Mouse (Mus musculus): Measurements from ENCODE around the gene B3gnt8. TPM values are rescaled to one million over a fixed set of nuclear protein-coding genes. Genes with fewer than 3 reads are reported as not detected.
"Not testable (repeated sequence)": the region's sequence is repeated elsewhere in the genome, so short reads cannot be mapped to it uniquely, and the experiment has no call there.

Gene B3gnt8
- 1 to 10 TPM in 1 of 2 experiments, under 1 TPM in 1; 0.61 to 1.3 TPM for total RNA-seq (2021)
- long read RNA-seq, partial matches to known transcripts: 0 of 1 reads
- long read RNA-seq, other reads (novel, unspliced or antisense): 0 of 1 reads

GRCm38 (mm10) chr7:25626509-25627430 is at the start of gene B3gnt8:
Gene B3gnt8 (plus strand): TSS chr7:25626654.
- no peak for DNase-seq (ENCODE audit: low spot score in 2 of 2)

- not testable (repeated sequence) for DNase-seq (ENCODE audit: low spot score in 2 of 2)
Observed at GRCm38 (mm10) chr7:25576793-25577437, 49.5 kb upstream of the B3gnt8 start.

DNA sequence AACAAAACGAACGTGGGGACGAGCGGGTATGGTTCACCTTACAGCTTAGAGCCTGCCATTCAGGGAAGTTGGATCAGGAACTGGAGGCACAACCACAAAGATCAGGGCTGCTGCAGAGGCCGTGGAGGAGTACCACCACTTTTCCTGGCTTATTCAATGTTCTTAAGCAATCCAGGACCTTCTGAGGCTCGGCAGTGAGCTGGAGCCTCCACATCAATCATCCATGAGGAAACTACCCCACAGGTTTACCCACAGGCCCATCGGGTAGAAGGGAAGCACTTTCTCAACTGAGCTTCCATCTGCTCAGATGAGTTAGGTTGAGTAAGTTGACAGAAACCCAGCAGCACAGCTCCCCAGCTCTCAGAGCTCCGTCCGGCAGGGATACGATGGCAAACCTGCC is 47.0 kb upstream of the B3gnt8 start:
- no peak for DNase-seq (ENCODE audit: low spot score in 2 of 2)

DNA sequence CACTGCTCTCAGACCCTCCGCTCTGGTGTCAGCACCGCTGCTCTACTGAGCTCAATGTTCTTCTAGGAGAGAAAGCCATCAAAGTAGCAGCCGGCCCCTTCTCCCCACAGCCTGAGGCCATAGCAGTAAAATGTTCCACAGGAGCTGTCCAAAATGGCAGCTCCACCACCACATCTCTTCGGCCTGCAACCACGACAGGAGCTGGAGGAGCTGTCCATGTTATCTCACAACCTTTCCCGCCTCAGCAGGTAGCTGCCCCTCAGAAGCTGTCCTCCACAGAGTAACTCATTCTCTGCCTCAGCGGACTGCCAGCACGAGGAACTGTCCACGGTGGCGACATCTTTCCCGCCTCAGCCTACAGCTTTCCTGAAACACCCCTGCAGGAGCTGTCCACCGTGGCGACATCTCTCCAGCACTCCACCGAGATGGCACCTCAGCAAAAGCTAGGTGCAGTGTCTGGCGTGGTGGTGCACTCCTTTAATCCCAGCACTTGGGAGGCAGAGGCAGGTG is 44.1 kb upstream of the B3gnt8 start:
- no peak for DNase-seq (ENCODE audit: low spot score in 2 of 2)

DNA sequence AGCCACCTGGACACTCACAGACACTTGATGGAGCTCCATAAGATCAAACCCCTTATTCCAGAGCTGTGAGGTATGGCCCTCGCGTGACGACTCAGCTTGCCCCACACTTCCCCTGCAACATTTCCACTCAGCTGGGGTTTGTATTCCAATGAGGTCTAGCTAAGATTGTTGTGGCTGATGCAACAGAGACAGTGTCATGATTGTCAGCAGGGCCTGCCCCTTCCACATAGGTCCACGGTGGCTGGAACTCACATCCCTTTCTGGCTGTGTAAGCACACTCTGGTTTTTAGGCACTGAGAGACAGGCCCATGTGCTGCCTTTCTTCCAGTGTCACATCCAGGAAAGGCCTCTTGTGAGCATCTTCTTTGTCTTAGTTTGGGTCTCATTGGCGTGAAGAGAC is 41.8 kb upstream of the B3gnt8 start:
- no peak for DNase-seq (ENCODE audit: low spot score in 2 of 2)

DNA sequence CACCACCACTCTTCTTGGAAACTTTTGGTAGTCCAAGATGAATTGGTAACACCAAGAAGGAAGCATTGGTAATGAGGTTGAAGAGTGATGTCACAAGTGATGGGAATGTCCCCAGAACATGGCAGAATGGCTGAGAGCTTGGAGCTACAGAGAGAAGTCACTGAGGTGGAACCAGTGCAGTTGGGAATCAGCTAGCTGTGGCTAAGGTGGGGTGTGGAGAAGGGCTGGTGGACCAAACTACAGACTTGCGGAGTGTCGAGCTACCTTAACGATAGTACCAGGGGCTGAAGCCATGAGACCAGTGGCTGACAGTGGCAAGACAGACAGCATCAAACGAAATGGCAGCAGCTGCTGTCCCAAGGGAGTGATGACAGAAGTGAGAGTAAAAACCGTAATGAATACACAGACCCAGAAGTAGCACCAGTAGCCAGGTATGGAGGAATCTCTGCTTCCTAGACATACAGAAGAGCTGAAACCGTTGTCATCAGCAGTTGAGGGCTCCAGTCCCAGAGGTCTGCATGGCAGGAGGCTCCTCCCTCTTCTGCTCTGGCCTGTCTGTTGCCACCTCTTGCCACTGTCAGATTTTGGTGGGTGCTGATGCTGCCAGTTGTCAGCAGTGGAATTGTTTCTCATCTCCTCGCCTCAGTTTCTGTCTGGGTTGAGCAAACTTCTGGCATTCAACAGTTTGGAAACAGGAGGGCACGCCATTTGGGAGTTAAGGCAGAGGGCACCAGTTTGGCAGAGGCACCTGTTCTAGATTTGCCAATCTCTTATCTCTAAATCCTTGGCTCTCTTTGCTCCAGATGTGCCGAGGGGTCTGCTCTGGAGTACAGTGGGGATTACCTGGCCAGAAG is 40.9 kb upstream of the B3gnt8 start:
- no peak for DNase-seq (ENCODE audit: low spot score in 2 of 2)

DNA sequence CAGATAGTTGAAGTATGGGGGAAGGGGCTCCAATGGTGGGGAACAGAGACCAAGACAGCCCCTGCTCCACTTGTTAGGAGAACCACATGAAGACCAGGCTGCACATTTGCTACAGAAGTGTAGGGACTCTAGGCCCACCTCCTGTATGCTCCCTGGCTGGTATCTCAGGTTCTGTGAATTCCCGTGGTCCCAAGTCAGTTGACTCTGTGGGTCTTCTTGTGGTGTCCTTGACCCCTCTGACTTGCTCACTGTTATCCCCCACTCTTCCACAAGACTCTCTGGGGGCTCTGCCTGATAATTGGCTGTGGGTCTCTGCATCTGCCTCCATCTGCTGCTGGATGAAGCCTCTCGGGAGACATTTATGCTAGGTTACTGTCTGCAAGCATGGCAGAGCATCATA is 35.2 kb upstream of the B3gnt8 start:
- no peak for DNase-seq (ENCODE audit: low spot score in 2 of 2)

GRCm38 (mm10) chr7:25593859-25594258 is 32.6 kb upstream of the B3gnt8 start:
- DNase-seq (ENCODE audit: low spot score in 2 of 2): no peak

DNA sequence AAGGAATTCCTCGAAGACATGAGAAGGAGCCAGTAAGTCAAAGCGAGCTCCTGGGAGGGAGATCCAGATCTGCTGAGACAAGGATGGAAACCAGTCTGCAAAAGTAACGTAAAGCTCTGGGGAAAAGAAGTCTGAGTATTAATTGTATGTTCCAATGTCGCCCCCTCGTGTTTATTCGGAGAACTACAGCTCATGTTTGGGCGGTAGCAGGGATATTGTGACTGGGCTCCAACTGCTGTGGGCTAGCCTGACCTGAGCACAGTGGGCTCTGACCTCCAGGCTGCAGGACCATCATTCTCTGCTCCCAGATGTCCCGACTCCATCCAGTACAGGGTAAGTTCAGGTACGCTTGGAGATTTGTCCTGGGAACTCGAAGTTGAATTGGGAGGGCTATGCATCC is 26.8 kb upstream of the B3gnt8 start:
- DNase-seq (ENCODE audit: low spot score in 2 of 2): peak; percentile 44 to 87

- DNase-seq (ENCODE audit: low spot score in 2 of 2): no peak
Observed at GRCm38 (mm10) chr7:25600666-25601065, 25.8 kb upstream of the B3gnt8 start.

DNA sequence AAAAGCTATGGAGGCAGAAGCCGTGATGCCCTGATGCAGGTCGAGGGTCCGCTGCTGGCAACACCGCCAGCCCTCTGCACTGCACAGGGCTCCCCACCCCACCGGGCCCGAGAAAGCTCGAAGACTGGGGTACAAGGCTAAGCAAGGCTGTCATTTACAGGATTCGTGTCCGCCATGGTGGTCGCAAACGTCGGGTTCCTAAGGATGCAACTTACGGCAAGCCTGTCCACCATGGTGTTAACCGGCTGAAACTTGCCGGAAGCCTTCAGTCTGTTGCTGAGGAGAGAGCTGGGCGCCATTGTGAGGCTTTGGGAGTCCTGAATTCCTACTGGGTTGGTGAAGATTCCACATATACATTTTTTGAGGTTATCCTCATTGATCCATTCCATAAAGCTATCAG is 25.1 kb upstream of the B3gnt8 start:
- DNase-seq (ENCODE audit: low spot score in 2 of 2): no peak

DNA sequence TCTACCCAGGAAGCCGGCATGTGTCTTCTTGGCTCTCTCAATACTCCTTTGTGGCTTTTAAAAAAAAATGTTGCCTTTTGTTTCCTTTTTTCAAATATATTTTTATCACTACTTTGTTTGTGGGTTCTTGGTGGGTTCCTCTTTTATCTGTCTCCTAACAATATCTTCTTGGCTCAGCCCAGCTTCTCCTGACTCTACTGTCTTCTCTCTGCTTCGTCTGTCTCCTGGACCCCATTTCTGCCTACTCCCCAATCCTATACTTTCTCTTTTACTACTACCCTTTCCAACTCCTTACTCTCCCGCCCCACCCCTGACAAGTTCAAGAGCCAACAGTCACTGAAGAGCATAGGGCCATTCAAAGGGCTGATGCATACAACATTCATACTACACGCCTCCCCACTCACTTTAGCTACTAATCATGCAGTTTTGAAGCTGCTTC is 19.8 kb upstream of the B3gnt8 start:
- no peak for DNase-seq (ENCODE audit: low spot score in 2 of 2)

DNA sequence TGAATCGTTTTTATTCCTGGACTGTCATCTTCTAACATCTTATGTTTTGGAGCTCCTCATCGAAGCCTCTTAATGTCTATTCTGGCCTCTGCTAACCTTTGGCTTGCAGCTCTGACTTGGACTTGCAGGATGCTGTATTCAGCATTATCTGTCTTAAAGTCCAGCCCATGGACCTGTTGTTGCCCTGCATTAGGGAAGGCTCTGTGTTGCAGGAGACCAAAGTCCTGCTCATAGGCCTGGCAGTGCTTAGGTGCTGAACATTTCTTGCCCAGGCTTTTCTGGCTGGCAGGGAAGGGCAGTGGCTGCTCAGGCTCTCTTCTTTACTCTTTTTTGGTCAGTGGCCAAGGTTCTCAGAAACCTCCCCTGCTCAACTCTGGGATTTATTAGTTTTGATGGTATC is 19.3 kb upstream of the B3gnt8 start:
- DNase-seq (ENCODE audit: low spot score in 2 of 2): no peak

DNA sequence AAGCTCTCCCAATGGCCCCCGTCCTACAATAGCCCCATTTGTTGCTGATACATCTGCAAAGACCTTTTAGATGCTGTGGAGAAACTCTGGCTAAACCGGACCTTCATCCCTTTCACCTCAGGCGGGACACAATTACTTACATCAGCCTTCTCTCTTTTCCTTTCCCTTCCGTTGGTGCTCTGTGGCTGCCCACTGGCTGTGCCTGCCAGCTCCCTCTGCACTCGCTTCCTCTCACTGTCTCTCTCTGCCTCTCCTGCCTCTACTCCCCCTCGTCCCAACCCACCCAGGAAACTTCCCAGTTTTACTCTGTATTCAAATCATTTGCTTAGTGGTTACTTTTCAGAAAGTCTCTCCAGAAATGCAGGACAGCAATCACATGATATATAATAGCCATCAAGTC is 16.4 kb upstream of the B3gnt8 start:
- no peak for DNase-seq (ENCODE audit: low spot score in 2 of 2)

GRCm38 (mm10) chr7:25611501-25611900 is 15.0 kb upstream of the B3gnt8 start:
- DNase-seq (ENCODE audit: low spot score in 2 of 2): no peak

- DNase-seq (ENCODE audit: low spot score in 2 of 2): no peak
Observed at GRCm38 (mm10) chr7:25614086-25614485, 12.4 kb upstream of the B3gnt8 start.

DNA sequence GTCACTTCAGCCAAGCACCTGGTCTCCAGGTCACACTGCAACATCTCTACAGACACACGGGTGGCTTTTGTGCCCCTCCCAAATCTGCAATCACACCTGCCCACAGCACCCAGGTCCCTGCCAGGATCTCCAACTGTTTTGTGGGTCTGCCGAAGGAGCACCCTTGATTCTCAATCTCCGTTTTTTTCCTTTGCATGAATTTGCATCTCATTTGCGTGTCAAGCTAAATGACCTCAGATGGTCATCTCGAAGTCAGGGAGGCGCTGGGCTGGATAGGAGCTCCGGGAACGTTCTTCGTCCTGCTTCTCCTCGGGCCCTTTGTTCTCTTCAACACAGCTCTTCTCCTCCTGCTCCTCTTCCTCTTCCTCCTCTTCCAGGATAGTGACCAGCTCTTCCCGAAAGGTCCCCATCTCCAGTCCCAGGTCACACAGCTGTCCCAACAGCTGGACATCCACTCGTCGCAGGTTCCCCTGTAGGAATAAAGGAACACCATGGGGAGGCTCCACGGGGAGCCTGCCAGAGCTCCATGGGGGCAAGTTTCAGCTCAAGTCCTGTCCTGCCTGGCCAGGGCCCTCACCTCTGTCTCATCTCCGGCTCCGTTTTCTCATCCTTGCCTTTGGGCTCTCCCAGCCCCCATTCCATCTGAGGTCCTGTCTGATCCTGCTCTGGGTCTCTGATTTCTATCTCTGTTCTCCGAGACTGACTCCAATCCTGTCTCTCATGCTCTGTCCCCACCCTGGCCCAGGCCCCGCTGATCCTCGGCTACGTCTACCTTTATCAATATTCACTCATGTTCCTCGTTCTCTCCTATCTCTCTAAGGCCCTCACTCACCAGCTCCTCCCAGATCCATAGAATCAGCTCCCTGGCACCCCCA is 11.4 kb upstream of the B3gnt8 start:
- DNase-seq (ENCODE audit: low spot score in 2 of 2): no peak

DNA sequence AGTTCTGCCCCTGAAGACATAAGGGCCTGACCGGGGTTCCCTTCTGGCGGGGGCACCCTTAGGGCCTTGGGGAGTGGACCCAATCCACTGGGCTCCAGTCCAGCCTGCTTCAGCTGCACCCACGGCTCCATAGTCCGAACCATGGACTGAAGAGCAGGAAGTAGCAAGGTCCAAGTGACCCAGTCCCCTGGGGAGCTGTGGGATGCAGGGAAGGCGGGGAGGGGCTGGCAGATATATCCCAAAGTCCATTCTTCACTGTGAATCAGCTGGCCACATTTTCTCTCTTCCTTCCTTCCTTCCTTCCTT is 10.8 kb upstream of the B3gnt8 start, which contains the start of gene Erich4:
Gene Erich4 (minus strand): TSS at position 187 of the 306 bp plus-strand sequence.
- DNase-seq (ENCODE audit: low spot score in 2 of 2): no peak

DNA sequence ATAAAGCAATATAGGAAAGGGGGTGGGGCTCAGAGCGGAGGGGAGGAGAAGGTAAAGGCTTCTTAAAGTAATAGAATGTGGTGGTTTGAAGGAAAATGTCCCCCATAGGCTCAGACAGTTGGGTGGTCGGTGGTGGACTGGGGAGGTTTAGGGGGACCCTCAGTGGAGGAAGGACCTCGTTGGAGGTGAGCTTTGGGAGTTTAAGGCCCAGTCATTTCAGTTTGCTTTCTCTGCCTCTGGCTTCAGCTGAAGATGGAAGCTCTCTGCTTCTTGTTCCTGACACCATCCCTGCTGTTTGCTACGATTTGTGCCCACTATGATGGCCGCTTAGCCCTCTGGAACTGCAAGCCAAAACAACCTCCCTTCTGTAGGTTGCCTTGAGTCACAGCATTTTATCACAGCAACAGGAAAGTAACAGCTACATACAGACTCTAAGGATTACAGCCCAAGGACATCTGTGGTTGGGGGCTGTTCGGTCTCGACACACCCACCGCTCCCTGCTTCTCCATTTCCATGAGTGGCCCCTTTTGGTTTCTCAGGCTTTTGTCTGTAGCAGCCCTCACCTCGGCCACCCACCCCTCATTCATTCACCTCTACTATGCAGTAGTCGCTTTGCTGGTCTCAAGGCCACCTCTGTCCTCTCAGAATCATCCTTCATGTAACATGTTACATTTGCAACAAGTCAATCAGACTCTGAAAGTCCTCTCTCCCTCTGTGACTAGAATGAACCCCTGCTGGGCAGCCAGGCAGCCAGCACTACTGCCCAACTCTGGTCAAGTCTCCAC is 8.9 kb upstream of the B3gnt8 start:
- DNase-seq (ENCODE audit: low spot score in 2 of 2): no peak

All from layer of hippocampus, adult 18-20 months (tissue).